In genomic region chr16:85170826-85171510, GRCm38 (mm10) we compare ENCODE assay signal across 9 mouse cellular contexts. TPM values are rescaled to one million over a fixed set of nuclear protein-coding genes. Genes with fewer than 3 reads are reported as not detected.
A peak's percentile ranks its signal among the peaks of the same experiment; 100 is the strongest.
DNase-seq lines count a peak whose midpoint lies in the region; ATAC-seq and TF ChIP-seq lines count a peak whose summit lies in the region.
"Had no signal": no experiment of that assay in that cellular context is flagged by ENCODE, and none has a peak within 500 bp of the region (broad histone marks: within the 10 kb centered on the region; RNA-seq: fewer than 3 reads in every experiment).

No protein-coding gene starts in this region.

- H3K4me3 ChIP-seq in layer of hippocampus, adult 2 months, result peak overlapping the region; percentile 99
- peak overlapping the region; percentile 22 for H3K4me3 ChIP-seq in embryonic facial prominence, embryonic 12.5 days
- H3K4me3 ChIP-seq in hindbrain, embryonic 11.5 days (ENCODE audit: low read depth, low read length), result peak overlapping the region; percentile 96
- H3K4me3 ChIP-seq in neural tube, embryonic 14.5 days (ENCODE audit: low read depth, low read length), result peak overlapping the region; percentile 98

- H3K27ac ChIP-seq in layer of hippocampus, adult 2 months, result peak overlapping the region; percentile 99
- H3K27ac ChIP-seq in embryonic facial prominence, embryonic 12.5 days, result no peak overlapping the region
- no peak overlapping the region for H3K27ac ChIP-seq in hindbrain, embryonic 11.5 days (ENCODE audit: low read depth, low read length)
- peak overlapping the region; percentile 69 for H3K27ac ChIP-seq in neural tube, embryonic 14.5 days (ENCODE audit: low read depth, low read length)

- H3K9ac ChIP-seq in embryonic facial prominence, embryonic 12.5 days, result peak overlapping the region; percentile 19; the same call in 1 of the 2 replicates
- H3K9ac ChIP-seq in hindbrain, embryonic 11.5 days (ENCODE audit: low read depth, low read length), result no peak overlapping the region
- H3K9ac ChIP-seq in neural tube, embryonic 14.5 days (replicated peaks; ENCODE audit: low read depth, low read length), result peak overlapping the region; percentile 51

- ATAC-seq in embryonic facial prominence, embryonic 12.5 days (ENCODE audit: insufficient number of reproducible peaks, insufficient read depth, low FRiP score, low TSS enrichment), result no peak
- no peak for ATAC-seq in hindbrain, embryonic 11.5 days (ENCODE audit: low FRiP score)
- no peak for ATAC-seq in neural tube, embryonic 14.5 days (ENCODE audit: low read depth)
- ATAC-seq: Patski had no signal

- H3K36me3 ChIP-seq in embryonic facial prominence, embryonic 12.5 days, result peaks cover 7% of the 10 kb centered on the region; the same call in 1 of the 2 replicates
- no peaks in the 10 kb centered on the region for H3K36me3 ChIP-seq in hindbrain, embryonic 11.5 days (ENCODE audit: control insufficient read depth, insufficient read depth, low read length)
- no peaks in the 10 kb centered on the region for H3K36me3 ChIP-seq in neural tube, embryonic 14.5 days (ENCODE audit: control insufficient read depth, insufficient read depth, low read length)

- no peak for DNase-seq in layer of hippocampus, adult 2 months (ENCODE audit: low spot score in 2 of 2)
- DNase-seq in layer of hippocampus, adult 9-10 months (ENCODE audit: low spot score), result no peak
- DNase-seq in hindbrain, embryonic 11.5 days (ENCODE audit: low spot score), result no peak
- no peak for DNase-seq in layer of hippocampus, adult 8-10 months (ENCODE audit: low spot score in 2 of 2)
- no peak for DNase-seq in thymus, adult 18-20 months
- DNase-seq in frontal cortex, postnatal 14 days (ENCODE audit: low spot score in 2 of 2), result no peak

- no peak for TF ChIP-seq CTCF in layer of hippocampus, adult 2 months (conservative IDR thresholded peaks at IDR 0.05)

- peaks cover 18% of the 10 kb centered on the region for H3K4me1 ChIP-seq in embryonic facial prominence, embryonic 12.5 days
- no peaks in the 10 kb centered on the region; the same call in 1 of the 2 replicates for H3K4me1 ChIP-seq in hindbrain, embryonic 11.5 days (replicated peaks; ENCODE audit: control insufficient read depth, insufficient read depth, low read length)
- H3K4me1 ChIP-seq in neural tube, embryonic 14.5 days (ENCODE audit: control insufficient read depth, insufficient read depth, low read length), result peaks cover 31% of the 10 kb centered on the region

- H3K9me3 ChIP-seq in embryonic facial prominence, embryonic 12.5 days, result no peaks in the 10 kb centered on the region
- no peaks in the 10 kb centered on the region for H3K9me3 ChIP-seq in hindbrain, embryonic 11.5 days (ENCODE audit: control insufficient read depth, low read length)
- H3K9me3 ChIP-seq in neural tube, embryonic 14.5 days (ENCODE audit: control insufficient read depth, low read length), result no peaks in the 10 kb centered on the region

- H3K4me2 ChIP-seq in embryonic facial prominence, embryonic 12.5 days (replicated peaks), result peak overlapping the region; percentile 44
- H3K4me2 ChIP-seq in hindbrain, embryonic 11.5 days (replicated peaks; ENCODE audit: low read depth, low read length), result peak overlapping the region; percentile 47
- H3K4me2 ChIP-seq in neural tube, embryonic 14.5 days (ENCODE audit: low read depth, low read length), result peak overlapping the region; percentile 73

- 51% methylated on average over 19 of the region's 19 CpGs for WGBS in embryonic facial prominence, embryonic 12.5 days
- 67% methylated on average over 19 of the region's 19 CpGs for WGBS in hindbrain, embryonic 11.5 days
- 28% methylated on average over 19 of the region's 19 CpGs for WGBS in neural tube, embryonic 14.5 days

- no peaks in the 10 kb centered on the region for H3K27me3 ChIP-seq in embryonic facial prominence, embryonic 12.5 days
- H3K27me3 ChIP-seq in hindbrain, embryonic 11.5 days (ENCODE audit: control insufficient read depth, insufficient read depth, low read length), result no peaks in the 10 kb centered on the region
- no peaks in the 10 kb centered on the region for H3K27me3 ChIP-seq in neural tube, embryonic 14.5 days (ENCODE audit: control insufficient read depth, insufficient read depth, low read length)
- H3K27me3 ChIP-seq: Patski had no signal

RNA-seq across cellular contexts. Expression of gene App, which starts 2.6 kb away (rescaled TPM):
- 1,000 to 10,000 TPM; 1,175 to 1,228 TPM for total RNA-seq in layer of hippocampus, adult 2 months (2021)
- polyA plus RNA-seq in embryonic facial prominence, embryonic 12.5 days (2016; fragmentation: Nextera tagmentation; extraction: Ambion mirVana), result 197 and 224 TPM in 2 replicates
- 184 and 203 TPM in 2 replicates for polyA plus RNA-seq in hindbrain, embryonic 11.5 days (2014; fragmentation: Nextera tagmentation; extraction: Ambion mirVana)
- polyA plus RNA-seq in neural tube, embryonic 14.5 days (2014; fragmentation: Nextera tagmentation; extraction: Ambion mirVana), result 455 and 516 TPM in 2 replicates
- total RNA-seq in layer of hippocampus, adult 8-10 months (2022), result 1,000 to 10,000 TPM; 1,204 to 1,249 (median 1,228) TPM

Comparison
In these comparisons a context has a peak if more than half of its experiments do, and no peak if none do; other contexts are left out.
1. H3K27ac ChIP-seq: peak in layer of hippocampus, adult 2 months (single experiment) and neural tube, embryonic 14.5 days (single experiment); none in embryonic facial prominence, embryonic 12.5 days (single experiment) and hindbrain, embryonic 11.5 days (single experiment).
2. H3K4me3 ChIP-seq: peak in every context shown above with its lines; median percentile 99 in layer of hippocampus, adult 2 months; 98 in neural tube, embryonic 14.5 days; 96 in hindbrain, embryonic 11.5 days; 22 in embryonic facial prominence, embryonic 12.5 days.
3. Peak in every context shown above with its lines, with median percentiles within 50 percentile points of each other: H3K4me2 ChIP-seq.